Mouse (Mus musculus) c-Kit-negative CD71-positive TER-119-positive erythroid progenitor cells, embryonic 14.5 days (primary cell): ENCODE results near the gene Bloc1s3.
A peak's percentile ranks its signal among the peaks of the same experiment; 100 is the strongest.
"Not testable (repeated sequence)": the region's sequence is repeated elsewhere in the genome, so short reads cannot be mapped to it uniquely, and the experiment has no call there.

Source experiments
- DNase-seq: peaks from one replicate; pipeline ENCODE4 v3.0.0-alpha.2; 2013; ENCODE audit warnings: low read depth, low spot score

The Bloc1s3 gene

GRCm38 (mm10) chr7:19517652-19518365, 9.6 kb upstream of the Bloc1s3 start, which contains the start of gene Nkpd1:
Gene Nkpd1 (plus strand): TSS chr7:19517838.
- no peak for DNase-seq

GRCm38 (mm10) chr7:19512353-19512752, 4.2 kb upstream of the Bloc1s3 start:
- no peak for DNase-seq

- not testable (repeated sequence) for DNase-seq
Observed at GRCm38 (mm10) chr7:19511934-19512333, 3.8 kb upstream of the Bloc1s3 start.

GRCm38 (mm10) chr7:19509786-19510185, 1.6 kb upstream of the Bloc1s3 start:
- no peak for DNase-seq

- DNase-seq, result no peak
Observed at GRCm38 (mm10) chr7:19508924-19509568, 879 bp upstream of the Bloc1s3 start.

- no peak for DNase-seq
Observed at GRCm38 (mm10) chr7:19507612-19507981, 570 bp downstream of the Bloc1s3 start.

- no peak for DNase-seq
Observed at GRCm38 (mm10) chr7:19506969-19507611, 1.1 kb downstream of the Bloc1s3 start.

GRCm38 (mm10) chr7:19506326-19506725, 1.8 kb downstream of the Bloc1s3 start:
- DNase-seq, result no peak

- DNase-seq, result peak; percentile 58
Observed at GRCm38 (mm10) chr7:19503481-19504068, 4.6 kb downstream of the Bloc1s3 start.

- no peak for DNase-seq
Observed at GRCm38 (mm10) chr7:19501658-19502057, 6.5 kb downstream of the Bloc1s3 start.

GRCm38 (mm10) chr7:19500420-19501363, 7.5 kb downstream of the Bloc1s3 start:
- no peak for DNase-seq

GRCm38 (mm10) chr7:19498326-19498725, 9.8 kb downstream of the Bloc1s3 start:
- DNase-seq, result no peak

GRCm38 (mm10) chr7:19496214-19496555, 12.0 kb downstream of the Bloc1s3 start:
- no peak for DNase-seq

GRCm38 (mm10) chr7:19495521-19496213, 12.5 kb downstream of the Bloc1s3 start:
- no peak for DNase-seq

- DNase-seq, result no peak
Observed at GRCm38 (mm10) chr7:19494751-19495474, 13.3 kb downstream of the Bloc1s3 start.

- no peak for DNase-seq
Observed at GRCm38 (mm10) chr7:19491731-19492130, 16.4 kb downstream of the Bloc1s3 start.

GRCm38 (mm10) chr7:19489525-19489924, 18.6 kb downstream of the Bloc1s3 start:
- no peak for DNase-seq

- no peak for DNase-seq
Observed at GRCm38 (mm10) chr7:19486549-19486948, 21.6 kb downstream of the Bloc1s3 start.

- DNase-seq, result no peak
Observed at GRCm38 (mm10) chr7:19485488-19485887, 22.7 kb downstream of the Bloc1s3 start.

GRCm38 (mm10) chr7:19483281-19483680, 24.9 kb downstream of the Bloc1s3 start:
- DNase-seq, result no peak
